Mouse (Mus musculus) embryonic fibroblast, embryonic 13.5 days (primary cell): ENCODE data around the gene Slc22a14.

ENCODE experiments used
- CTCF ChIP-seq: IDR thresholded peaks from 2 replicates; pipeline ENCODE4 v1.5.1; 2011; ENCODE audit warnings: mild to moderate bottlenecking, control low read depth, low read length, moderate library complexity, borderline replicate concordance; ENCODE audit not compliant: insufficient read depth
- POLR2A ChIP-seq: IDR thresholded peaks from 2 replicates; pipeline ENCODE4 v1.6.1; 2011; ENCODE audit warnings: low read depth, mild to moderate bottlenecking, control low read depth, low read length, moderate library complexity

GRCm38 (mm10) chr9:119241169-119241865 is 124.0 kb downstream of the Slc22a14 start:
- TF ChIP-seq CTCF (no peak), POLR2A (no peak)
